Mouse (Mus musculus) CD4-positive helper T cell, adult 2 months (primary cell): ENCODE data around the gene Angpt4.

Experiments
- DNase-seq: peaks from one replicate; pipeline ENCODE4 v3.0.0-alpha.2; 2012; ENCODE audit warnings: low read depth, missing footprints, low spot score

The Angpt4 gene

GRCm38 (mm10) chr2:151980355-151980693 is 69.3 kb downstream of the Angpt4 start:
- DNase-seq = no peak

DNA sequence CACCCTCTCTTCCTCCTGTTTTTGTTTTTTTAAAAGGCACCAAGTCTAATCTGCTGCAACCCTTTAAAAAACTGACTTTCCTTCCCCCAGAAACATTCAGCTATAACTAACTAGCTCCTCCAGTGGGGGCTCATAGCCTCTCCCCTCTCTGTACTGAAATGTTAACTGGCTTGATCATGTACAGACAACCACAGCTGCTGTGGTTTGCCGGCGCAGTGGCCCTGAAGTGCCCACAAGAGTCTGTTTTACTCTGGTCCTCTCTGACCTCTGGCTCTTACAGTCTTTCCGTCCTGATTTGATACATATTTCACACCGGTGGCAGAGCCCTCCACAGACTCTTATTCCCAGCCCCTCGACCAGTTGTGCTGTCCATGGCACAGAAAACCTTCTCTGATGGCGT is 70.3 kb downstream of the Angpt4 start:
- DNase-seq = no peak

GRCm38 (mm10) chr2:151982476-151982875 is 71.5 kb downstream of the Angpt4 start:
- DNase-seq = no peak

GRCm38 (mm10) chr2:151984019-151984418 is 73.0 kb downstream of the Angpt4 start:
- DNase-seq = no peak

DNA sequence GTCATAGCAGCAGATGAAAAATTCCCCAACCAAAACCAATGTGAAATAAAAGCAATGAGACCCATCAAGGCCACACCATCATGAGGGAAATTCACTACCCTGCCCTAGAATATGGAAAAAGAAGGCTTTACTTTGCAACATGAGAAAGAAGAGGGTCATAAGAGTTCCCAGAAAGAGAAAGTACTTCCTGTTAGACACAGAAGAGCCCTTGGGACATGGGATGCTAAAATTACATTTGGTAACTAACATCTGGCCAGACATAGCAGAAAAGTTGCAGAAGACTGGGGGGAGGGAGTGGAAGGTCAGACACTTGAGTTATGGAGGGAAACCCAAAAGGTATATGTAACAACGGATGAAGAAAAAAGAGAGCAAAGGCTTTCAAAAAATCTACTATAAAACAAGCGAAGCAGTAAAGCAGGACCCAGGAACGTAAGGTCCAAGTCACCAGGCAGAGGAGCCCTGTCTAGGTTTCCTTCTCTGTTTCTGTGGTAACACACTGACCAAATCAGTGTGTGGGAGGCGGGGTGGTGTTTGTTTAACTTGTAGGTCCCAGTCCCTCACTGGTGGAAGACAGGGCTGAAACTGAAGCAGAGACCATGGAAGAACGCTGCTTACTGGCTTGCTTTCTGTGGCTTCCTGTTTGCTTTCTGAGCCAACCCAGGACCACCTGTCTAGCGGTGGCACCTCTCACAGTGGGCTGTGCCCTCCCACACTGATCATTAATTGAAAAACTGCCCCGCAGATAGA is 74.6 kb downstream of the Angpt4 start:
- no peak for DNase-seq

DNA sequence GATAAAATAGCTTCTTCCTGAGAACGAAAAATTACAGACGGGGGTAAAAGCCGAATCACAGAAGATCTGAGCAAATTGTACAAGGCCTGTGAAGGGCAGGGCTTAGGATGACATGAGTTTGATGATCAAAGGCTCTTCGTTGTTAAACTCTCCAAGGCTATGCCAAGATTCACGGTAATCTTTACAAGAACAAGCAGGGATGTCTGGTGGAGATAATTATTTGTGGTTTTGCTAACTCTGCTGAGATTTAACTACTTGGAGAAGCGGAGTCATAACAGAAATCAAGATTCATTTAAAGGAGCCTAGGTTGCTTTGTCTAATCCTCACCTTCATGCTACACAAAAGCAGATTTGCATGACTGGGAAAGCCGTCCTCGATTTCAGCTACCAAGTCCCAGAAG is 75.9 kb downstream of the Angpt4 start:
- no peak for DNase-seq

- no peak for DNase-seq
Measured at GRCm38 (mm10) chr2:151988978-151989377, 78.0 kb downstream of the Angpt4 start.

- DNase-seq = no peak
Measured at GRCm38 (mm10) chr2:151990985-151991394, 80.0 kb downstream of the Angpt4 start.

DNA sequence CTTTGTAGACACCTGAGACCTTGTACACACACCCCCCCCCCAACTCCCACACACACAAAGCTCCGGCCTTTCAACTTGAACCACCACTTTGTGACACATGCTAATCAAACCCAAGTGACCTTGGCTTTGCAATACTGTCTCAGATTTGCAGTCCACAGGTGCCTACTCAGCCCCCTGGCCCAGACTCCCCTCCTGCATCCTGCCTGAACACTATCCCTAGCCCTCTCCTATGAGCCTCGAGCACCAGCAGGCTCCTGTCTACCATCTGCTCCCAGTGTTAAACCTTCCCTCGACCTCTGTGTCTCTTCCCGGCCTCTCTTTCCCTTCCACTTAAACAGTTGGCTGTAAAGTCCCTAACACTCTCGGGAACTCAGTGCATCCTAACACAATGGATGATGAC is 80.4 kb downstream of the Angpt4 start:
- DNase-seq = no peak

DNA sequence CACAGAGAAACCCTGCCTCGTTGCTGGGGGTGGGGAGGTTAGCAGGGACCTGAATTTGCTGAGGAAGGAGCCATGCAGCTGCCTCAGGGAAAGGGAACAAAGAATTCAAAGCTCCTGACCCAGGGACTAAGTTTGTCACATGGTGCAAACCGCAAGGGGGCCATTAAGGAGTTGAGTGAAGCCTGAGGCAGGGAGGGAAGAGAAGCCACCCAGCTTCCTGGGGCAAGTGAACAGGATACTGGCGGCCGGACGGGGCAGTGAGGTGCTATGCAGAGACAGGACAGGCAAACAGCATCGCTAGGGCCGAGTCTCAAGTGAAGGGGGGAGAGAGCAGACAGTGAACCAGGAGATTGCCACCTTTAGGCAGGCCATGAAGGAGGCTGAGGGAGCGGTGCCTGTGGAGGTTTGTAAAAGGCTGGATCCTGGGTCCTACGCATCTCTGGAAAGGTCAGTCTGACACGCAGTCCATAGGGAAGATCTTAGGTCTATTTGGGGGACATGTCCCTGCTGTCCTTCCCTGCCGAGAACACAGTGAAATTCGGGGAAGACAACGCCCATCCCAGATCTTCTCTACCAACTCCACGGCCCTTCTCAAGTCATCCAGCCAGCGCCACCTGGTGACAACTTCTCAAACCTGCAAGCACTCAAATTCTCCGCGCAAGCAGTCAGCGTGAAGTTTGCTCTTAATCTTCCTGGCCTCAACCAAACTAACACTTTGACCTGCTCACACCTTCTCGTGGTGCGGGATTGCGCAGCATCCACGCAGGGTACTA is 83.5 kb downstream of the Angpt4 start:
- peak; percentile 72 for DNase-seq
